Mouse (Mus musculus) layer of hippocampus, adult 9-11 months (tissue): ENCODE measurements at regions not wholly inside any gene's neighbourhood (a gene's known extent, or its start where the extent isn't known, plus 50 kb on each side); places are given as distances from the start of the nearest gene placed in this dataset.
"Not testable (repeated sequence)": the region's sequence is repeated elsewhere in the genome, so short reads cannot be mapped to it uniquely, and the experiment has no call there.

Source experiments
- DNase-seq: peaks from one replicate; pipeline ENCODE4 v3.0.0; 2022

- DNase-seq: no peak
Measured at GRCm38 (mm10) chr1:108110984-108111383, 521.2 kb downstream of the Serpinb8 start.

GRCm38 (mm10) chr1:108127393-108127792 is 537.6 kb downstream of the Serpinb8 start:
- no peak for DNase-seq

GRCm38 (mm10) chr1:108132006-108132405 is 542.2 kb downstream of the Serpinb8 start:
- DNase-seq: no peak

GRCm38 (mm10) chr1:108135346-108135745 is 545.5 kb downstream of the Serpinb8 start:
- DNase-seq: not testable (repeated sequence)

GRCm38 (mm10) chr1:108144114-108144513 is 554.3 kb downstream of the Serpinb8 start:
- DNase-seq: no peak

GRCm38 (mm10) chr1:108181350-108182167 is 591.8 kb downstream of the Serpinb8 start:
- DNase-seq: no peak

GRCm38 (mm10) chr1:108182168-108182539 is 592.3 kb downstream of the Serpinb8 start:
- no peak for DNase-seq

GRCm38 (mm10) chr1:108224047-108224446 is 634.2 kb downstream of the Serpinb8 start:
- no peak for DNase-seq

- no peak for DNase-seq
Measured at GRCm38 (mm10) chr1:108240152-108240551, 650.3 kb downstream of the Serpinb8 start.

GRCm38 (mm10) chr1:108255147-108255546 is 665.3 kb downstream of the Serpinb8 start:
- DNase-seq: no peak

- no peak for DNase-seq
Measured at GRCm38 (mm10) chr1:108259355-108259754, 669.5 kb downstream of the Serpinb8 start.

GRCm38 (mm10) chr1:108282099-108282498 is 692.3 kb downstream of the Serpinb8 start:
- DNase-seq: no peak

- DNase-seq: no peak
Measured at GRCm38 (mm10) chr1:108286571-108286970, 696.8 kb downstream of the Serpinb8 start.
